Mouse (Mus musculus): ENCODE results near the gene 4930524B15Rik. TPM values are rescaled to one million over a fixed set of nuclear protein-coding genes. Genes with fewer than 3 reads are reported as not detected.
"Not testable (repeated sequence)": the region's sequence is repeated elsewhere in the genome, so short reads cannot be mapped to it uniquely, and the experiment has no call there.

4930524B15Rik gene
- total RNA-seq, 2 experiments from 2014 or later = not detected

GRCm38 (mm10) chr11:31982247-31982943 lies 17.0 kb downstream of the 4930524B15Rik start:
- intact Hi-C loops (cut with DNase I); DNase-seq: not testable (repeated sequence)

GRCm38 (mm10) chr11:31983249-31983648 lies 17.9 kb downstream of the 4930524B15Rik start:
- intact Hi-C loops (cut with DNase I) = no loop called here
- DNase-seq = no peak

GRCm38 (mm10) chr11:31984786-31985185 lies 19.4 kb downstream of the 4930524B15Rik start:
- DNase-seq = no peak
- intact Hi-C loops (cut with DNase I) = no loop called here

GRCm38 (mm10) chr11:31992535-31992934 lies 27.1 kb downstream of the 4930524B15Rik start:
- intact Hi-C loops (cut with DNase I) = no loop called here
- no peak for DNase-seq

GRCm38 (mm10) chr11:31999716-32000115 lies 34.3 kb downstream of the 4930524B15Rik start:
- DNase-seq = no peak
- intact Hi-C loops (cut with DNase I) = loop anchor here (2.0 kb wide), 1 partner anchor 163 kb away; no protein-coding TSS in a partner anchor

GRCm38 (mm10) chr11:32000281-32000680 lies 34.9 kb downstream of the 4930524B15Rik start, which contains the start of gene Nsg2:
TSS of gene Nsg2 (plus strand) at chr11:32000463.
- intact Hi-C loops (cut with DNase I) = loop anchor here (2.0 kb wide), 1 partner anchor 163 kb away; no protein-coding TSS in a partner anchor
- DNase-seq = peak; percentile 36 to 55

- intact Hi-C loops (cut with DNase I) = loop anchor here (2.0 kb wide), 1 partner anchor 161 kb away; no protein-coding TSS in a partner anchor
- DNase-seq = no peak
These were observed 36.0 kb downstream of the 4930524B15Rik start for GRCm38 (mm10) chr11:32001181-32001910.

- intact Hi-C loops (cut with DNase I) = no loop called here
- DNase-seq = no peak
These were observed 37.3 kb downstream of the 4930524B15Rik start for GRCm38 (mm10) chr11:32002670-32003072.

GRCm38 (mm10) chr11:32008049-32008448 lies 42.7 kb downstream of the 4930524B15Rik start:
- intact Hi-C loops (cut with DNase I); DNase-seq: not testable (repeated sequence)

- intact Hi-C loops (cut with DNase I) = no loop called here
- DNase-seq = no peak
These were observed 43.5 kb downstream of the 4930524B15Rik start for GRCm38 (mm10) chr11:32008852-32009251.

- DNase-seq = no peak
- intact Hi-C loops (cut with DNase I) = no loop called here
These were observed 44.7 kb downstream of the 4930524B15Rik start for GRCm38 (mm10) chr11:32009961-32010662.

GRCm38 (mm10) chr11:32010663-32010970 lies 45.2 kb downstream of the 4930524B15Rik start:
- no peak for DNase-seq
- intact Hi-C loops (cut with DNase I) = no loop called here

- intact Hi-C loops (cut with DNase I) = no loop called here
- no peak for DNase-seq
These were observed 46.6 kb downstream of the 4930524B15Rik start for GRCm38 (mm10) chr11:32011867-32012603.

- DNase-seq = no peak
- intact Hi-C loops (cut with DNase I) = no loop called here
These were observed 47.6 kb downstream of the 4930524B15Rik start for GRCm38 (mm10) chr11:32013014-32013427.

- intact Hi-C loops (cut with DNase I) = no loop called here
- no peak for DNase-seq
These were observed 48.2 kb downstream of the 4930524B15Rik start for GRCm38 (mm10) chr11:32013561-32013960.

- no peak for DNase-seq
- intact Hi-C loops (cut with DNase I) = no loop called here
These were observed 52.8 kb downstream of the 4930524B15Rik start for GRCm38 (mm10) chr11:32018201-32018600.

- intact Hi-C loops (cut with DNase I) = no loop called here
- DNase-seq = peak in 1 of 2 experiments; percentile 24
These were observed 54.9 kb downstream of the 4930524B15Rik start for GRCm38 (mm10) chr11:32020031-32020965.

GRCm38 (mm10) chr11:32026634-32027033 lies 61.2 kb downstream of the 4930524B15Rik start:
- no peak for DNase-seq
- intact Hi-C loops (cut with DNase I) = no loop called here
